Mouse (Mus musculus): ENCODE data around the gene Lin54.

- TF ChIP-seq USF1 (IDR thresholded peaks at IDR 0.05; ENCODE audit: low read depth) (no peak), MYOG (IDR thresholded peaks at IDR 0.05; ENCODE audit: control insufficient read depth in 1 of 3, insufficient read depth in 1 of 3, insufficient read length in 2 of 3, low read depth in 2 of 3) (no peak), TCF12 (IDR thresholded peaks at IDR 0.05; ENCODE audit: insufficient read depth, poor library complexity, severe bottlenecking) (no peak), POLR2A (IDR thresholded peaks at IDR 0.05; ENCODE audit: insufficient read length, low read depth) (no peak), CEBPB (IDR thresholded peaks at IDR 0.05; ENCODE audit: insufficient read depth, poor library complexity, severe bottlenecking) (no peak), MAX (IDR thresholded peaks at IDR 0.05; ENCODE audit: low read depth) (no peak), POLR2AphosphoS2 (IDR thresholded peaks at IDR 0.05; ENCODE audit: insufficient read length, low read depth) (no peak)
Measured at GRCm38 (mm10) chr5:100524921-100525320, 24.5 kb upstream of the Lin54 start.
